Mouse (Mus musculus) midbrain, embryonic 13.5 days (tissue): ENCODE data around the gene Gngt2. TPM values are rescaled to one million over a fixed set of nuclear protein-coding genes. Genes with fewer than 3 reads are reported as not detected.
"Not testable (repeated sequence)": the region's sequence is repeated elsewhere in the genome, so short reads cannot be mapped to it uniquely, and the experiment has no call there.

Source experiments
- ATAC-seq: fragments of 200-750 bp; cut with Nextera tagmentation; 2 replicates; pipeline ENCODE4 v1.8.0; 2017; ENCODE audit warnings: mild to moderate bottlenecking, moderate TSS enrichment, moderate library complexity
- H3K27ac ChIP-seq: fragments of 300-500 bp; sonication (generic); 2 replicates; pipeline ENCODE4 v1.5.1; 2015; ENCODE audit warnings: inconsistent platforms, mild to moderate bottlenecking, moderate library complexity
- H3K27me3 ChIP-seq: fragments of 300-500 bp; sonication (generic); 2 replicates; pipeline ENCODE4 v1.6.1; 2015; ENCODE audit warnings: mild to moderate bottlenecking, inconsistent platforms
- H3K36me3 ChIP-seq: fragments of 300-500 bp; sonication (generic); 2 replicates; pipeline ENCODE4 v1.6.1; 2015; ENCODE audit warnings: mild to moderate bottlenecking, inconsistent platforms
- H3K4me1 ChIP-seq: fragments of 300-500 bp; sonication (generic); replicated peaks from 2 replicates; pipeline ENCODE4 v1.6.1; 2015; ENCODE audit warnings: inconsistent platforms
- H3K4me2 ChIP-seq: fragments of 300-500 bp; sonication (generic); replicated peaks from 2 replicates; pipeline ENCODE4 v1.6.1; 2015; ENCODE audit warnings: moderate library complexity, mild to moderate bottlenecking, inconsistent platforms
- H3K4me3 ChIP-seq: fragments of 300-500 bp; sonication (generic); replicated peaks from 2 replicates; pipeline ENCODE4 v1.5.1; 2015; ENCODE audit warnings: mild to moderate bottlenecking, inconsistent platforms
- H3K9ac ChIP-seq: fragments of 300-500 bp; sonication (generic); replicated peaks from 2 replicates; pipeline ENCODE4 v1.6.1; 2015; ENCODE audit warnings: mild to moderate bottlenecking, inconsistent platforms
- H3K9me3 ChIP-seq: fragments of 300-500 bp; sonication (generic); 2 replicates; pipeline ENCODE4 v1.6.1; 2016; ENCODE audit warnings: mild to moderate bottlenecking, inconsistent platforms
- WGBS: fragments of 180-500 bp; shearing (Covaris S2); methylation state at CpG from one replicate; pipeline ENCODE4 v1.1.7; 2015; 5-methylcytosine and 5-hydroxymethylcytosine counted together
- polyA plus RNA-seq: library from polyadenylated mRNA; unstranded; fragments of >200 nt; fragmentation: Nextera tagmentation; extraction: Ambion mirVana; gene quantifications from 2 replicates; pipeline ENCODE4 v1.2.1, GENCODE M21; 2015

Gngt2 gene
- polyA plus RNA-seq, 1 experiment from 2014 or later = 2.7 TPM

DNA sequence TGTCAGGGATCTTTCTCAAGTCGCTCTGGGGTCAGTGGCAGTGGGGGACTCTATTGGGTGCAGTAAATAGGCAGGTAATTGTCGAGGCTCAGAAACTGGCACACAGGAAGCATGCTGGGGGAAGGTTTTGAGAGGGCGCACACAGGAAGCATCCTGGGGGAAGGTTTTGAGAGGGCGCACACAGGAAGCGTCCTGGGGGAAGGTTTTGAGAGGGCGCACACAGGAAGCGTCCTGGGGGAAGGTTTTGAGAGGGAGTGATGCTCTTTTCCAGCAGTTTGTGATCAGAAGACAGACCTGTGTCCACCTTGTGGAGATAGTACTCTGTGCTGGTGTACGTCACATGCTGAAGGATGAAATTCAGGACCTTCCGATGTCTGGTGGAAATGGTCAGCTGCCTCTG, 38.8 kb downstream of the Gngt2 start:
- Histone ChIP-seq H3K27ac (no peak overlapping the region), H3K4me3 (no peak overlapping the region), H3K4me2 (peak overlapping the region; percentile 17; the same call in 1 of the 2 replicates), H3K27me3 (peaks cover 6% of the 10 kb centered on the region; the same call in 1 of the 2 replicates), H3K9me3 (no peaks in the 10 kb centered on the region), H3K36me3 (no peaks in the 10 kb centered on the region), H3K4me1 (0 out of 2 replicates have a peak, but pooled peaks cover 3% of the 10 kb centered on the region), H3K9ac (no peak overlapping the region)
- ATAC-seq = 0 out of 2 replicates have a peak, but pooled peaks have one; percentile 27
- 29% methylated on average over 9 of the region's 9 CpGs for WGBS

DNA sequence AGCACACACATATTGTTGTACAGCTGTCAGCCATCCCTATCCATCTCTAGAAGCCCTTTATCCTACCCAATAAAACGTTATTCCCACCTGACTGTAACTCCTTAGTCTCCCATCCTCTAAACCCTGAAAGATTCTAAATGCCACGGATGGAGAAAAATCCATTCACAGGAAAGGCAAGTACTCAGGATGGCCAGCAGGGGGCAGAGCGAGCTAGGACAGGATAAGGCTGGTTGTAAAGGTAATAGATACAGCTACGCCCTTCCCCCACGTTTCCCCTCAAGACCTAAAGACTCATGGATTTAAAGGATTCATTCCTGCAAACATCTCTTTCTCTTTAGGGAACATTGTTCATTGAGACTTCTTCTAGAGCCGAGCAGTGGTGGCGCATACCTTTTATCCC, 39.3 kb downstream of the Gngt2 start:
- Histone ChIP-seq H3K4me1 (0 out of 2 replicates have a peak, but pooled peaks cover 3% of the 10 kb centered on the region), H3K9ac (no peak overlapping the region), H3K4me2 (peak overlapping the region; percentile 17; the same call in 1 of the 2 replicates), H3K36me3 (no peaks in the 10 kb centered on the region), H3K4me3 (no peak overlapping the region), H3K27ac (no peak overlapping the region), H3K27me3 (peaks cover 7% of the 10 kb centered on the region), H3K9me3 (no peaks in the 10 kb centered on the region)
- ATAC-seq = no peak
- WGBS = 24% methylated on average over 7 of the region's 7 CpGs

DNA sequence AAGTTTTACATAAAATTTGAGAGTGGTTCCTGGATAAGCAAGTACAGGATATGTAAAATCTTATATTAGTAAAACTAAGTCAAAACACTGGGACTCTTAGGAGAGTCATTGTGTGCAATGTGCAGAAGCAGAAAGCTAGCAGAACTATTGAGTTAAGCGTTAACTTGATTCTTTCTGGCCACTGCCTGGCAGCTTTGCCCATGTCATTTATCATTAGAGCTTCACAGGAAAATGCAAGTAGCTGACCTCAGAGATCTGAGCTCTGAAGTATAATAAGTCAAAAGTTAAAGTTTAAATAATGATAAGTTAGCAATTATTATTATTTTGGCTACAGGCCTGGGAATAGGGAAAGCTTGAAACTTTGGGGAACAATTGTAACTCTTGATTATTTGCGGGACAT, 42.8 kb downstream of the Gngt2 start:
- not testable (repeated sequence) for H3K4me2 ChIP-seq, H3K4me3 ChIP-seq, H3K36me3 ChIP-seq, H3K27ac ChIP-seq, H3K9ac ChIP-seq, ATAC-seq, H3K4me1 ChIP-seq, H3K9me3 ChIP-seq
- WGBS = 93% methylated on average over 2 of the region's 2 CpGs
- H3K27me3 ChIP-seq = peaks cover 15% of the 10 kb centered on the region

DNA sequence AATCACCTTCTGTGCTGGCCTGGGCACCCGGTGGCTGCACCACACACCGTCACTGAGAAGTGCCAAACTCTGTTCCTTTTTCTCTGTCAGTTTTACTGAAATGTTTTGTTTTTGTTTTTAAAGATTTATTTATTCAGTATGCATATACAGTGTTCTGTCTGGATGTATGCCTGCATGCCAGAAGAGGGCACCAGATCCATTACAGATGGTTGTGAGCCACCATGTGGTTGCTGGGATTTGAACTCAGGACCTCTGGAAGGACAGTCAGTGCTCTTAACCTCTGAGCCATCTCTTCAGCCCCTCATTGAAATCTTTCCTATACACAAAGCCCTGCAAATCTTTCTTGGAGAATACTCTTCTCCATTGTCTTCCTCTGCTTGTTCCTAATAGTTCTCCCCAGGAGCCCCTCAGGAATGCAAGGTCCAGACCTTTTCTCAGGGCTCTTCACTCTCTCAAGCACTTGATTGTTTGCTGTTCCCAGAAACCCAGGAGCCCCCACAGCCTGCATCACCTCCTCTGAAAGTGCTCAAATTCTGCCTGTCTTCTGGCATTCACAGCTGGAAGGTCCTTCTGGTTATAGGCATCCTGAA, 53.5 kb downstream of the Gngt2 start:
- H3K27me3 ChIP-seq = no peaks in the 10 kb centered on the region
- H3K4me3 ChIP-seq = no peak overlapping the region
- no peak for ATAC-seq
- no peak overlapping the region for H3K9ac ChIP-seq
- no peak overlapping the region for H3K4me2 ChIP-seq
- WGBS = 70% methylated on average over 2 of the region's 2 CpGs
- H3K27ac ChIP-seq = no peak overlapping the region
- H3K4me1 ChIP-seq = no peaks in the 10 kb centered on the region
- no peaks in the 10 kb centered on the region for H3K36me3 ChIP-seq
- H3K9me3 ChIP-seq = no peaks in the 10 kb centered on the region

Other genes starting within 250 kb of the Gngt2 start
- gene Ngfr, start 249.5 kb upstream of the Gngt2 start, polyA plus RNA-seq = 13.8 and 17.2 TPM in 2 replicates
- gene Phb, start 170.3 kb upstream of the Gngt2 start, polyA plus RNA-seq = 168 and 179 TPM in 2 replicates
- gene Zfp652, start 124.5 kb upstream of the Gngt2 start, polyA plus RNA-seq = 29.0 and 32.1 TPM in 2 replicates
- 1.5 and 2.0 TPM in 2 replicates for gene B130006D01Rik, start 113.6 kb upstream of the Gngt2 start, polyA plus RNA-seq
- not detected in 2 replicates for gene Phospho1, start 12.7 kb upstream of the Gngt2 start, polyA plus RNA-seq
- gene Abi3, start 5.3 kb downstream of the Gngt2 start, polyA plus RNA-seq = 1.1 and 1.6 TPM in 2 replicates
- not detected in 2 replicates for gene B4galnt2, start 77.7 kb downstream of the Gngt2 start, polyA plus RNA-seq
- gene Igf2bp1, start 168.7 kb downstream of the Gngt2 start, polyA plus RNA-seq = 40.2 and 40.6 TPM in 2 replicates
- not detected in 2 replicates for gene Gip, start 187.3 kb downstream of the Gngt2 start, polyA plus RNA-seq
- gene Snf8, start 197.7 kb downstream of the Gngt2 start, polyA plus RNA-seq = 133 and 142 TPM in 2 replicates
- 28.9 and 34.0 TPM in 2 replicates for gene Ube2z, start 228.2 kb downstream of the Gngt2 start, polyA plus RNA-seq
- gene Atp5g1, start 238.5 kb downstream of the Gngt2 start, polyA plus RNA-seq = 423 and 443 TPM in 2 replicates